Mouse (Mus musculus): ENCODE measurements at regions not wholly inside any gene's neighbourhood (a gene's known extent, or its start where the extent isn't known, plus 50 kb on each side); places are given as distances from the start of the nearest gene placed in this dataset.
A peak's percentile ranks its signal among the peaks of the same experiment; 100 is the strongest.

GRCm38 (mm10) chr19:28087607-28088546, 76.9 kb upstream of the Rfx3 start:
- Histone ChIP-seq H3K4me2 (no peak overlapping the region), H3K36me3 (no peaks in the 10 kb centered on the region), H3K4me3 (no peak overlapping the region), H3K4me1 (replicated peaks) (peaks cover 14% of the 10 kb centered on the region), H3K27me3 (no peaks in the 10 kb centered on the region), H3K27ac (peak overlapping the region; percentile 71), H3K9me3 (no peaks in the 10 kb centered on the region), H3K9ac (no peak overlapping the region)
- peak; percentile 80 for ATAC-seq (ENCODE audit: low FRiP score)
- 53% methylated on average over 12 of the region's 12 CpGs for WGBS

- 89% methylated on average over 3 of the region's 3 CpGs for WGBS
Measured at GRCm38 (mm10) chr19:28070386-28070785, 59.4 kb upstream of the Rfx3 start.

More at GRCm38 (mm10) chr19:28070386-28070785, 59.4 kb upstream of the Rfx3 start:
- Histone ChIP-seq H3K27me3 (no peaks in the 10 kb centered on the region), H3K27ac (no peak overlapping the region), H3K9ac (no peak overlapping the region), H3K4me1 (replicated peaks) (no peaks in the 10 kb centered on the region), H3K4me2 (no peak overlapping the region), H3K36me3 (no peaks in the 10 kb centered on the region), H3K9me3 (no peaks in the 10 kb centered on the region), H3K4me3 (no peak overlapping the region)
- ATAC-seq (ENCODE audit: low FRiP score), result no peak
